Mouse (Mus musculus): ENCODE results near the gene Arhgap32. TPM values are rescaled to one million over a fixed set of nuclear protein-coding genes. Genes with fewer than 3 reads are reported as not detected.

Gene Arhgap32
- polyA plus RNA-seq, 1 experiment from 2014 or later, result 5.9 TPM

- ATAC-seq (ENCODE audit: borderline replicate concordance, extremely low read depth, low FRiP score, low TSS enrichment), result no peak
- Histone ChIP-seq H3K36me3 (no peaks in the 10 kb centered on the region), H3K4me2 (no peak overlapping the region), H3K9me3 (no peaks in the 10 kb centered on the region), H3K4me3 (no peak overlapping the region), H3K27me3 (no peaks in the 10 kb centered on the region), H3K27ac (no peak overlapping the region), H3K4me1 (0 out of 2 replicates have a peak, but pooled peaks cover 4% of the 10 kb centered on the region), H3K9ac (no peak overlapping the region)
- 91% methylated on average over 5 of the region's 5 CpGs for WGBS
These were observed 22.7 kb downstream of the Arhgap32 start for GRCm38 (mm10) chr9:32138616-32139015.

GRCm38 (mm10) chr9:32139641-32140040, 23.7 kb downstream of the Arhgap32 start:
- Histone ChIP-seq H3K27ac (no peak overlapping the region), H3K36me3 (no peaks in the 10 kb centered on the region), H3K4me2 (no peak overlapping the region), H3K9ac (no peak overlapping the region), H3K4me3 (no peak overlapping the region), H3K27me3 (no peaks in the 10 kb centered on the region), H3K9me3 (no peaks in the 10 kb centered on the region), H3K4me1 (0 out of 2 replicates have a peak, but pooled peaks cover 4% of the 10 kb centered on the region)
- 75% methylated on average over 5 of the region's 5 CpGs for WGBS
- ATAC-seq (ENCODE audit: borderline replicate concordance, extremely low read depth, low FRiP score, low TSS enrichment), result no peak

DNA sequence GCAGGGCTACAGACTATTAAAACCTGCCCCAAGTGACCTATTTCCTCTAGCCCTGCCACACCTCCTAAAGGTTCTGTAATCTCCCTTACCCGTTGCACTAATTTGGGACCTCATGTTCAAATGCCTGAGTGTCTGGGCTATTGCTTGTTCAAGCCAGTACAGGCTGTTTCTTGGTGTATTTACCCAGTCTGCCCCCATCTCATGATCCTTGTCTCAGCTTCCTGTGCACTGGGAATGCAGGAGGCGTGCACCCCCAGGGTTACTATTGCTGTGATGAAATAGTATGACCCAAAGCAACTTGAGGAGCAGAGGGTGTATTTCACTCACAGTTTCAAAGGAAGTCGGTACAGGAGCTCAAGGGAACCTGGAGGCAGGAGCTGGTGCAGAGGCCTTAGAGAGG, 26.9 kb downstream of the Arhgap32 start:
- ATAC-seq (ENCODE audit: borderline replicate concordance, extremely low read depth, low FRiP score, low TSS enrichment), result no peak

DNA sequence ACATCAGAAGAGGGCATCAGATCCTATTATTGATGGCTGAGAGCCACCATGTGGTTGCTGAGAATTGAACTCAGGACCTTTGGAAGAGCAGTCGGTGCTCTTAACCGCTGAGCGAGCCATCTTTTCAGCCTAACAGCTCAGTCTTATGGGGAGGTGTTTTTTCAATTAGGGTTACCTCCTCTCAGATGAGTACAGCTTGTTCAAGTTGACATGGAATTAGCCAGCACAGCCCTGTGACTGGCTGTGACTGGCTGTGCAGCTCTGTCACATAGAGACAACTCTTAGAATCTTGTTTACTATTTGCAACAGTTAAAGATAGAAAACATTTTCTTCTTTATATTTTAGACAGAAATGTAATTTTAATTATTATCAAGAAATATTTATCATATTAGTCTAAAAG, 27.5 kb downstream of the Arhgap32 start:
- 0 out of 2 replicates have a peak, but pooled peaks cover 4% of the 10 kb centered on the region for H3K4me1 ChIP-seq
- no peak overlapping the region for H3K27ac ChIP-seq
- H3K9ac ChIP-seq, result no peak overlapping the region
- no peak overlapping the region for H3K4me2 ChIP-seq
- H3K4me3 ChIP-seq, result no peak overlapping the region
- no peaks in the 10 kb centered on the region for H3K9me3 ChIP-seq
- 95% methylated on average over 3 of the region's 3 CpGs for WGBS
- ATAC-seq (ENCODE audit: borderline replicate concordance, extremely low read depth, low FRiP score, low TSS enrichment), result no peak
- H3K36me3 ChIP-seq, result no peaks in the 10 kb centered on the region
- H3K27me3 ChIP-seq, result no peaks in the 10 kb centered on the region

More for the DNA sequence above, 26.9 kb downstream of the Arhgap32 start:
- Histone ChIP-seq H3K4me2 (no peak overlapping the region), H3K4me3 (no peak overlapping the region), H3K27me3 (no peaks in the 10 kb centered on the region), H3K27ac (no peak overlapping the region), H3K9ac (no peak overlapping the region), H3K4me1 (0 out of 2 replicates have a peak, but pooled peaks cover 4% of the 10 kb centered on the region), H3K36me3 (no peaks in the 10 kb centered on the region), H3K9me3 (no peaks in the 10 kb centered on the region)
- WGBS, result 44% methylated on average over 3 of the region's 3 CpGs

DNA sequence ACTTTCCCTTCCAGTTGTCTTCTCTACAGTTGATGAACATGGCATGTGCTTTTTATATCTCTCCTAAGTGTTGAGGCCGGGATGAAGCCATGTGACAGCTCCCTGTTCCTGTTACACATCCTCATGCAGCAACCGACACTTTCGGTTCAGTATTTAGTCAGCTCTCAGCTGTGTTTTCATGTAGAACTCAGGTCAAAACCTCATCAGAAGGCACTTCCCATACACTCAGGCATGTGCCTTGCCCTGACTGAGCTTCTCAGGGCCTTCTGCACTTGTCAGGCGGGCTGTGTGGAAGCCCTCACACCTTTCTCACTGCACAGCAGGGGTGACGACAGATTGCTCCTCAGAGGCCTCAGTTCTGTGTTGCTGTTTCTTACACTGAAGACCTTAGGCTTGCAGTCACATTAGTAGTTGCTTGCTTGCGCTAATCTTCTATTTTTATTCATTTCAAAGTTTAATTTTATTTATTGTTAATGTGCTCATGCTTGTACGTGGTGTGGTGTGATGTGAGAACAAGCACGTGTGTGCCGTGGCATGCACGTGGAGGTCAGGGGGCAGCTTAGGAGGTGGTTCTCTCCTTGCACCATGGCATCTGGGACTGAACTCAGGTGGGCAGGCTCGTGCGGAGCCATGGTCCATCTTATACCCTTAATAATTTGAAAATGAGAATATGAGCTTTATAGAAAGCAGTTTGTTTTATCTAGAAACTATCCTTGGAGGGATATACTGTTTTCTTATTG, 30.5 kb downstream of the Arhgap32 start:
- Histone ChIP-seq H3K4me1 (0 out of 2 replicates have a peak, but pooled peaks cover 8% of the 10 kb centered on the region), H3K36me3 (no peaks in the 10 kb centered on the region), H3K9me3 (no peaks in the 10 kb centered on the region), H3K4me2 (no peak overlapping the region), H3K27me3 (no peaks in the 10 kb centered on the region), H3K9ac (no peak overlapping the region), H3K27ac (no peak overlapping the region), H3K4me3 (no peak overlapping the region)
- no peak for ATAC-seq (ENCODE audit: borderline replicate concordance, extremely low read depth, low FRiP score, low TSS enrichment)
- WGBS, result 43% methylated on average over 12 of the region's 12 CpGs

GRCm38 (mm10) chr9:32149241-32149640, 33.3 kb downstream of the Arhgap32 start:
- no peak overlapping the region for H3K4me2 ChIP-seq

GRCm38 (mm10) chr9:32149836-32150642, 34.1 kb downstream of the Arhgap32 start:
- H3K9ac ChIP-seq, result no peak overlapping the region
- ATAC-seq (ENCODE audit: borderline replicate concordance, extremely low read depth, low FRiP score, low TSS enrichment), result no peak
- H3K27me3 ChIP-seq, result no peaks in the 10 kb centered on the region
- no peak overlapping the region for H3K4me2 ChIP-seq
- H3K27ac ChIP-seq, result no peak overlapping the region
- H3K4me1 ChIP-seq, result 0 out of 2 replicates have a peak, but pooled peaks cover 4% of the 10 kb centered on the region
- WGBS, result 82% methylated on average over 11 of the region's 11 CpGs
- no peaks in the 10 kb centered on the region for H3K9me3 ChIP-seq
- H3K36me3 ChIP-seq, result no peaks in the 10 kb centered on the region
- no peak overlapping the region for H3K4me3 ChIP-seq

More at GRCm38 (mm10) chr9:32149241-32149640, 33.3 kb downstream of the Arhgap32 start:
- no peaks in the 10 kb centered on the region for H3K36me3 ChIP-seq
- ATAC-seq (ENCODE audit: borderline replicate concordance, extremely low read depth, low FRiP score, low TSS enrichment), result no peak
- H3K27ac ChIP-seq, result no peak overlapping the region
- 71% methylated on average over 3 of the region's 3 CpGs for whole genome bisulfite sequencing
- no peak overlapping the region for H3K4me3 ChIP-seq
- no peak overlapping the region for H3K9ac ChIP-seq
- H3K9me3 ChIP-seq, result no peaks in the 10 kb centered on the region
- no peaks in the 10 kb centered on the region for H3K27me3 ChIP-seq
- H3K4me1 ChIP-seq, result 0 out of 2 replicates have a peak, but pooled peaks cover 4% of the 10 kb centered on the region

DNA sequence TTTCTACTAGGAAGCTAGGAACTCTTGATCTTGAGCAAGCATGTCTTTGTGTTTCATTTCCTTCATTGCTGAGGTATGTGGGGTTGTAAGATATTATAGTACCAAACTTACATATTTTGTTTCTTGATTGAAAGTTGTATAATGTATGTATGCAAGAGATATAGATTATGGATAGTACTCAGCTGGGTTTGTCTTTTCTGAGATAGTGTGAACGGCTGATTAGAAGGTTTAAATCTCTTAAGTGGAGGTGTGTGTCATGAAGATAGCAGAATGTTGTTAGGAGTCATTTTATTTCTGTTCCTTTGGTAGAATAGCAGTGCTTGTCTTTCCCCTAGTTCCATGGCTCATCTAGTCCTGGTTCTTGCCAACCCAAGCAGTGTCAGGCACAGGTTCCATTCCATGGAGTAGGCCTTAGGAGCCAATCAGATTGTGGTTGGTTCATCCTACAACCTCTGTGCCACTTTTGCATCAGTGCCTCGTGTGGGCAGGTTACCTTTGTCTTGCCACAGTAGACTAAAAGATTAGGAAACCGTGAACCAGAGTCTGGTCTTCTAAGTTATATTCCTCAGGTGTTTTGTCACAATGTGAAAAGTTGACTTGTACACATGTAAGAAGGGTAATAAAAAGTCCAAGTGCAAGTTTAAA, 38.9 kb downstream of the Arhgap32 start:
- H3K4me2 ChIP-seq, result no peak overlapping the region
- no peaks in the 10 kb centered on the region for H3K27me3 ChIP-seq
- no peaks in the 10 kb centered on the region for H3K4me1 ChIP-seq
- H3K9ac ChIP-seq, result no peak overlapping the region
- H3K36me3 ChIP-seq, result no peaks in the 10 kb centered on the region
- no peaks in the 10 kb centered on the region for H3K9me3 ChIP-seq
- no peak overlapping the region for H3K27ac ChIP-seq
- ATAC-seq (ENCODE audit: borderline replicate concordance, extremely low read depth, low FRiP score, low TSS enrichment), result no peak
- H3K4me3 ChIP-seq, result no peak overlapping the region
- 87% methylated on average over 3 of the region's 3 CpGs for WGBS

DNA sequence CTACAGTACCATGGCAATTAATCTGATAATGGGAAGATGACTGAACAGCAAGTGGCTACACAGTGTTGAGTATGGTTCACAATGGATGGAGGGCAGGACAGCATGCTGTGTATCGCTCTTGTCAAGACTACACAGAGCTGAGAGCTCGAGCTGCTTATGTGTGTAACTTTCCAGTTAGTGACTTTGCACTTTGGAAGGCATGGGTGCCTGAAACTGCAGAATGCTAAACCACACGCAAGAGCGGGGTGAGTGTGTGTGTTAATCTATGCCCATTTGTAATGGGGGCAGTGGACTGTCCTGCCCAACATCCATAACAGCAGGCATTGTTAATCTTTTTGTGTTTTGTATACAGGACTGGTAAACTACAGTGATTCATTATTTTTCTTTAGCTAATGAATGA, 40.8 kb downstream of the Arhgap32 start:
- Histone ChIP-seq H3K4me3 (no peak overlapping the region), H3K36me3 (no peaks in the 10 kb centered on the region), H3K9ac (no peak overlapping the region), H3K9me3 (no peaks in the 10 kb centered on the region), H3K27me3 (no peaks in the 10 kb centered on the region), H3K4me1 (no peaks in the 10 kb centered on the region), H3K27ac (no peak overlapping the region), H3K4me2 (no peak overlapping the region)
- 85% methylated on average over 4 of the region's 4 CpGs for WGBS
- no peak for ATAC-seq (ENCODE audit: borderline replicate concordance, extremely low read depth, low FRiP score, low TSS enrichment)

- WGBS, result 69% methylated on average over 3 of the region's 3 CpGs
- no peak for ATAC-seq (ENCODE audit: borderline replicate concordance, extremely low read depth, low FRiP score, low TSS enrichment)
These were observed 41.3 kb downstream of the Arhgap32 start for GRCm38 (mm10) chr9:32157201-32157600.

DNA sequence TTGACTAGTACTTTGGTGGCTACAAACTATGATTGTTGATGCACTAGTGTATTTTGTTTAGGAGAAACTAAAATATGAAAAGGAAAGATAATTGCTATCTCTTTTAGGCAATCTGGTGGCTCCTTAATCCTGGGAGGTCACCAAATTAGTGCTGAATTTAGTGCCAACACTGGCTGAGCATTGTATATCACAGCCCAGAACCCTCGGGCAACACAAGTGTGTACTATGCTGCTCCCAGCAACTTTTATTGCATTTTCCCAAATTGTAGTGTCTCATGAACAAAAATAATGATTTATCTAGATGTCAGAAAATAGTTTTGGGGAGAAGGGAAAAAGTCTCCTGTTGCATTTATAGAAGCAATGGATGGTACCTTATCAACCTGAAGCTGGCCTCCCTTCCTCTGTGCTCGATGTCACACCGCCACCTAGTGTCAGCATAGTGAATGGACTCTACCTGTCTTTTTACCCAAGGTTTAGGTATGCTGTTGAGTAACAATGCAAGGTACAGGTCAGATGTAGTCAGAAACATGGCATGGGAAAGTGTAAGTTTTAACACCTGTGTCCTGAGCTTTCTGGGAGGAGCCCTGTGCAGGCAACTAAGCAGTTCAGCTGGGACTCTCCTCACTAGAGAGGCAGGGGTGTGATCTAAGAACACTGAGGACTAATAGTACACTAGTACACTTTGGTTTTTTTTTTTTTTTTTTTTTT, 43.1 kb downstream of the Arhgap32 start:
- Histone ChIP-seq H3K36me3 (no peaks in the 10 kb centered on the region), H3K9ac (no peak overlapping the region), H3K4me3 (no peak overlapping the region), H3K4me2 (no peak overlapping the region), H3K27me3 (no peaks in the 10 kb centered on the region), H3K4me1 (no peaks in the 10 kb centered on the region), H3K9me3 (no peaks in the 10 kb centered on the region), H3K27ac (no peak overlapping the region)
- ATAC-seq (ENCODE audit: borderline replicate concordance, extremely low read depth, low FRiP score, low TSS enrichment), result peak; percentile 79
- WGBS, result 26% methylated on average over 3 of the region's 3 CpGs

More at GRCm38 (mm10) chr9:32157201-32157600, 41.3 kb downstream of the Arhgap32 start:
- Histone ChIP-seq H3K4me2 (no peak overlapping the region), H3K36me3 (no peaks in the 10 kb centered on the region), H3K27ac (no peak overlapping the region), H3K4me1 (no peaks in the 10 kb centered on the region), H3K9me3 (no peaks in the 10 kb centered on the region), H3K27me3 (no peaks in the 10 kb centered on the region), H3K9ac (no peak overlapping the region), H3K4me3 (no peak overlapping the region)

Measured in lung, embryonic 15.5 days (tissue).